Mouse (Mus musculus): Measurements from ENCODE around the gene H2afy. TPM values are rescaled to one million over a fixed set of nuclear protein-coding genes. Genes with fewer than 3 reads are reported as not detected.

H2afy gene
- total RNA-seq, 2 experiments from 2014 or later = 50.9 to 53.9 TPM

DNA sequence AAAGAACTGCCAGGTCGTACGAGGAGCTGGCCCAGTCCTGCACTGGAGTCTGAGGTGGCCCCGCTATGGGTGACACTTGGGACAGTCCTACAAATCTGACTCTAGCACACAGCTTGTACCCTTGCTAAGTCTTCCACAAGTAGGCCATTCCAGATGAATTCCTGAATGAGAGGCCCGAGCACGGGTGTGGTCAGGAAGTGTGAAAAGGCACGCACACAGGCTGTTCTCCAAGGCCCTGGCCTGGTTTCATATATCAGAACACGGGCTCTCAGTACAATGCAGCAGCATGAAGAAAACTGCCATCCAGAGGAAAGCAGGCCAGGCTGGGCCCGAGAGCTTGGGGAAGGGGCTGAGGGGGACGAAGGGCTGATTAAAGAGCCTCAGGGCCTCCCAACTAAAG, 20.8 kb downstream of the H2afy start:
- intact Hi-C loops (cut with DNase I) = no loop called here
- DNase-seq (ENCODE audit: low spot score) = peak; percentile 42

GRCm38 (mm10) chr13:56113431-56114248, 22.5 kb downstream of the H2afy start:
- intact Hi-C loops (cut with DNase I) = no loop called here
- peak; percentile 54 for DNase-seq (ENCODE audit: low spot score)

DNA sequence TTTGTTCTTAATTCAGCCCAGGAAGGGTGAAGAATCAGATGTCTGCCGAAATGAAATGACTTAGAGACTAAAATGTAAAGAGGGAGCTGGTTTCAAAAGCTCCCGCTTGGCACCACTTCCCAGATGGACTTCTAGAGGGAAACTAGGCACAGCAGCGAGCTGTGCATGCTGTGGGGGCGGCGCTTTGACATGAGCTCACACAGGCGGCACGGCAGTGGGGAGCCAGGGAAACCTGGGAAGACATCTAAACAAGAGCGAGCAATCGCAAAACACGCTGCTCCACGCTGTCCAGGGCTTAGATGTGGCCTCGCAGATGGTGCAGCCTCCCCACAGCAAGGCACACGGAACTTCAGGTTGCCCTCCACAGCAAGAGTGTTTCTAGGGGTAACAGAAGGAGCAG, 23.2 kb downstream of the H2afy start:
- no peak for DNase-seq (ENCODE audit: low spot score)
- intact Hi-C loops (cut with DNase I) = no loop called here

GRCm38 (mm10) chr13:56112496-56112895, 23.7 kb downstream of the H2afy start:
- intact Hi-C loops (cut with DNase I) = no loop called here
- DNase-seq (ENCODE audit: low spot score) = no peak

DNA sequence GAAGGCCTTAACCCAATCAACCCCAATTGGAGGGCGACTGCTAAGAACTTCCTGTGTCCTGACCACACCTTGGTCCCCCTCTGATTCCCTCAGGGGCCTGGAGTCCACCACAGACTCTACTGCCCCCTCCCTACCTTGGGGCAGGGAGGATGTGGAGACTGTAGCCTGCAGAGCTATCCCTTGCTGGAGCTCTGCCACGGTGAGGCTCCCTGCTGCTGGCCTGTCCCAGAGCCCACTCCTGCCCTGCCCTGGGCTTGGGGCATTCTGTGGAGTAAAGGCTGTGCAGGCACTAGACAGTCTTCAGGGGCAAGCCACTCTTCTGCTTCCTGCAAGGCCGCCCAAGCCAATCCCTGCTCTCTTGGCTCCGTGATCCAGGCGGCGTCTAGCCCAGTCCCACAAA, 24.6 kb downstream of the H2afy start:
- no peak for DNase-seq (ENCODE audit: low spot score)
- intact Hi-C loops (cut with DNase I) = no loop called here

GRCm38 (mm10) chr13:56110694-56111531, 25.2 kb downstream of the H2afy start:
- no peak for DNase-seq (ENCODE audit: low spot score)
- intact Hi-C loops (cut with DNase I) = no loop called here

DNA sequence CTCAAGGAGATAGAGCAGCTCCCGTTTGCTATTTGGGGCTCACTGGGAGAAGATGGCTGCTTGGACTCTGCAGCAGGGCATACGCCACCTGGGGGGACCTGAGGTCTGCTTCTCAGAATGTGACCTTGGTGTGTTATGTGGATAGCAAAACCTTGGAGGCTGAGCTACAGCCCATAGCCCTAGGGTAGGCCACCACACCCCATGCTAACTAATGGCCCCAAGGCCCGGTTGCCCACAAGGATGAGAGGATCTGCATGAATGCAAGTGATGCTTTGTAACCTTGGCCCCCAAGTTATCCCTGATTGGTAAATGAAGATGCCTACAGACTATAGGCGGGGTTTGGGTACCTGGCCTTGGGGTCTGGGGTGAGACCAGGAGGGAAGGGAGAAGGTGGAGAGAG, 26.5 kb downstream of the H2afy start:
- DNase-seq (ENCODE audit: low spot score) = no peak
- intact Hi-C loops (cut with DNase I) = loop anchor here (5.0 kb wide), 1 partner anchor 43 kb away; no protein-coding TSS in a partner anchor

DNA sequence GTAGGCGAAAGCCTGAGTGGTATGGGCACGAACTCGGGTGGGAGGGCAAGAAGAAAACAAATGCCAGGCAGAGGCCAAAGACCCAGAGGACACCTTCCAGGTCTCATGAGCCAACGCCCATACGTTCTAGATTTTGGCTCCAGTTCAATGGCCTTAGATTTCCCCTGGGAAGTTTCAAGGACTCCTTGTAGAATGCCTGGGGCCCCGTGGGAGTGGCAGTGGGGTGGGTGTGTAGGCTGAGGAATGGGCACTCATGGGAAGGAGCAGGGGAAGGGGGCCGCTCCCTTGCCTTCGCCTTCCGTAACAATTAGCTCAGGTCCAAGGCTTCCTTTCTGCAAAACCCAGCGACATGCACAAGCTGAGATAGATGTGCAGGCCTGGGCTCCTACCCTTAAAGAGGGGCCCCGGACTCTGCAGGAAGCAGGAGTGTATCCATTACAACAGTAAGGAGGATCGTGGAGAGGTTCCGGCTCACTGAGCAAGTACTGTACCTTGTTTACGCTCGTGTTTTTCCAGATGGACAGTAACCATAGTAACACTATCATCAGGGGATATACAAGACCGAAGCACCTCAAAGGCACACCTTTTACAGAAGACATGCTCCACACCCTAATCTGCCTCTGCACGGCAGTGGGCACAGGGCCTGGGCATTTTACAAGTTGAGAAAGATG, 27.2 kb downstream of the H2afy start:
- DNase-seq (ENCODE audit: low spot score) = no peak
- intact Hi-C loops (cut with DNase I) = loop anchor here (5.0 kb wide), 1 partner anchor 43 kb away; no protein-coding TSS in a partner anchor

DNA sequence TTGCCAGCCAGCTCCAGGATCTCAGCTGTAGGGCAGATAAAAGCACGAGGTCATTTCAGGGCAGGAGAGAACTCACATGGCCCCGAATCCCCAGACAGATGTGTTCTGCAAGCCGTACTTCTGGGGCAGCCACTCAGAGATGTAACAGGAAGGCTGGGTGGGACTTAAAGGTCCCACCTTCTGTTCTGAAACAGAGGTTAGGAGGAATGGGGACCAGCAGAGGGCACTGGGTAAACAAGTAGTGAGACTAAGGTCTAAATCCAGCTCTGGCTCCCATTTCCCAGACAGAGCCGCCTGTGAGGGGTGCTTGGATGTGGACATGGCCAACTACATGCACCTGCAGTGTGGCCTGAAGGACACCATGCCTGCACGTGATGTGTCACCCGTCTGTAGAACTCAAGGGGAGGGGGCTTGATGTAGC, 31.2 kb downstream of the H2afy start:
- DNase-seq (ENCODE audit: low spot score) = no peak
- intact Hi-C loops (cut with DNase I) = loop anchor here (5.0 kb wide), 1 partner anchor 47 kb away; no protein-coding TSS in a partner anchor

- intact Hi-C loops (cut with DNase I) = no loop called here
- no peak for DNase-seq (ENCODE audit: low spot score)
These were observed 32.1 kb downstream of the H2afy start for GRCm38 (mm10) chr13:56103796-56104746.

- intact Hi-C loops (cut with DNase I) = no loop called here
- no peak for DNase-seq (ENCODE audit: low spot score)
These were observed 34.0 kb downstream of the H2afy start for GRCm38 (mm10) chr13:56102160-56102559.

- intact Hi-C loops (cut with DNase I) = no loop called here
- no peak for DNase-seq (ENCODE audit: low spot score)
These were observed 40.5 kb downstream of the H2afy start for GRCm38 (mm10) chr13:56095601-56096195.

- intact Hi-C loops (cut with DNase I) = no loop called here
- DNase-seq (ENCODE audit: low spot score) = no peak
These were observed 41.6 kb downstream of the H2afy start for GRCm38 (mm10) chr13:56094544-56094943.

DNA sequence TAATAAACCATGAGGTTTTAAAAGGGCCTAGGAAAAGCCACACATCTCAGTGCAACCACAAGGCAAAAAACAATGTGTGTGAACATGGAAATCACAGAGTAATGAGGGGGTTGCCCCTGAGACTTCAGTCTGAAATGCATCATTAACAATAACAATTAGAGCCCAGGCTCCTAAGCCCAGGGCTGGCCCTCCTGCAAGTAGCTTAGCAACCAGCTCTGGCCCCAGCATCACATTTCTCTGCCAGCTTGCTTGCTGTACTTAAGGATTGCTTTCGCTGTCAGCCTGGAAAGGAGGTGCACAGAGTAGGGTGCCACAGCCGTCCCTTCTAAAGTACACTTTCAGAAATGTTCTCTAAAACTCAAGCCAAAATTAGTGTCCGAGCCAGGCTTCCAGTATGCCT, 42.5 kb downstream of the H2afy start:
- intact Hi-C loops (cut with DNase I) = no loop called here
- no peak for DNase-seq (ENCODE audit: low spot score)

GRCm38 (mm10) chr13:56092606-56093005, 43.6 kb downstream of the H2afy start:
- DNase-seq (ENCODE audit: low spot score) = no peak
- intact Hi-C loops (cut with DNase I) = no loop called here

- no peak for DNase-seq (ENCODE audit: low spot score)
- intact Hi-C loops (cut with DNase I) = no loop called here
These were observed 45.6 kb downstream of the H2afy start for GRCm38 (mm10) chr13:56090597-56090996.

DNA sequence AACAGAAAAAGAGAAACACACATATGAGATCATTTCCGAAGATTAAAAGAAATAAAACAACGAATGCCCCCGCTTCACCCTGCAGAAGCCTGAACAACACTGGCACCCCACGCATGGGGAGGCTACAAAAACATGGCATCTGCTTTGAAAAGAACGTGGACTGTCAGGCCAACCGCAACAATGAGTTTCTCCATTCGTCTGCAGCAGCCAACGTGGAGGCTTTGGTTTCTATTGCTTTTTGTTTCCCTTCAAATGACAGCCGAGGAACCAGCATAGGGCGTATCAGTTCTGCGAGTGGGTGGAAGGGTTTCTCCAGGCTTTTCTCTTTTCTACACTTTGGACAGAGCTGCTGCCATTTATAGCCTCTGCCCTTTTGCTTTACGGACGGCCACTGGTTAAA, 47.6 kb downstream of the H2afy start:
- intact Hi-C loops (cut with DNase I) = no loop called here
- no peak for DNase-seq (ENCODE audit: low spot score)

- DNase-seq (ENCODE audit: low spot score) = peak; percentile 23
- intact Hi-C loops (cut with DNase I) = no loop called here
These were observed 48.2 kb downstream of the H2afy start for GRCm38 (mm10) chr13:56087936-56088335.
